Mouse (Mus musculus) neural tube, embryonic 14.5 days (tissue): ENCODE measurements at regions not wholly inside any gene's neighbourhood (a gene's known extent, or its start where the extent isn't known, plus 50 kb on each side); places are given as distances from the start of the nearest gene placed in this dataset.
A peak's percentile ranks its signal among the peaks of the same experiment; 100 is the strongest.

Source experiments
- ATAC-seq: fragments of 200-750 bp; cut with Nextera tagmentation; 2 replicates; pipeline ENCODE4 v1.8.0; 2017; ENCODE audit warnings: low read depth, mild to moderate bottlenecking, moderate TSS enrichment, moderate library complexity
- H3K27ac ChIP-seq: fragments of 300-500 bp; sonication (generic); 2 replicates; pipeline ENCODE4 v1.5.1; 2014; ENCODE audit warnings: low read depth, mild to moderate bottlenecking, control low read depth, low read length, moderate library complexity, mixed read lengths
- H3K27me3 ChIP-seq: fragments of 300-500 bp; sonication (generic); 2 replicates; pipeline ENCODE4 v1.6.1; 2014; ENCODE audit warnings: low read length; ENCODE audit not compliant: control insufficient read depth, insufficient read depth
- H3K36me3 ChIP-seq: fragments of 300-500 bp; sonication (generic); 2 replicates; pipeline ENCODE4 v1.6.1; 2014; ENCODE audit warnings: low read length, mixed read lengths; ENCODE audit not compliant: control insufficient read depth, insufficient read depth
- H3K4me1 ChIP-seq: fragments of 300-500 bp; sonication (generic); 2 replicates; pipeline ENCODE4 v1.6.1; 2014; ENCODE audit warnings: low read length; ENCODE audit not compliant: control insufficient read depth, insufficient read depth
- H3K4me2 ChIP-seq: fragments of 300-500 bp; sonication (generic); 2 replicates; pipeline ENCODE4 v1.6.1; 2014; ENCODE audit warnings: mild to moderate bottlenecking, low read depth, low read length, control low read depth
- H3K4me3 ChIP-seq: fragments of 300-500 bp; sonication (generic); 2 replicates; pipeline ENCODE4 v1.5.1; 2014; ENCODE audit warnings: low read depth, low read length, control low read depth, mixed read lengths
- H3K9ac ChIP-seq: fragments of 300-500 bp; sonication (generic); replicated peaks from 2 replicates; pipeline ENCODE4 v1.6.1; 2014; ENCODE audit warnings: low read depth, mild to moderate bottlenecking, control low read depth, low read length, mixed read lengths
- H3K9me3 ChIP-seq: fragments of 300-500 bp; sonication (generic); 2 replicates; pipeline ENCODE4 v1.6.1; 2016; ENCODE audit warnings: low read length; ENCODE audit not compliant: control insufficient read depth
- WGBS: fragments of 180-500 bp; shearing (Covaris S2); extraction: QIAGEN DNeasy Blood & Tissue Kit; methylation state at CpG from one replicate; pipeline ENCODE4 v1.1.7; 2014; 5-methylcytosine and 5-hydroxymethylcytosine counted together

GRCm38 (mm10) chr7:72774031-72774770 is 467.8 kb upstream of the Mctp2 start:
- Histone ChIP-seq H3K27me3 (no peaks in the 10 kb centered on the region), H3K4me1 (0 out of 2 replicates have a peak, but pooled peaks cover 8% of the 10 kb centered on the region), H3K27ac (peak overlapping the region; percentile 45; the same call in 1 of the 2 replicates), H3K9ac (no peak overlapping the region), H3K36me3 (no peaks in the 10 kb centered on the region), H3K4me2 (no peak overlapping the region), H3K9me3 (no peaks in the 10 kb centered on the region), H3K4me3 (no peak overlapping the region)
- WGBS, result 22% methylated on average over 3 of the region's 3 CpGs
- peak; percentile 95 for ATAC-seq

- Histone ChIP-seq H3K4me1 (0 out of 2 replicates have a peak, but pooled peaks cover 8% of the 10 kb centered on the region), H3K9me3 (no peaks in the 10 kb centered on the region), H3K27ac (peak overlapping the region; percentile 45; the same call in 1 of the 2 replicates), H3K4me2 (no peak overlapping the region), H3K4me3 (no peak overlapping the region), H3K9ac (no peak overlapping the region), H3K36me3 (no peaks in the 10 kb centered on the region), H3K27me3 (no peaks in the 10 kb centered on the region)
- 36% methylated on average over 3 of the region's 3 CpGs for WGBS
- ATAC-seq, result no peak; the same call in 1 of the 2 replicates
Observed at GRCm38 (mm10) chr7:72774771-72775119, 468.3 kb upstream of the Mctp2 start.

GRCm38 (mm10) chr7:72787306-72787705 is 480.9 kb upstream of the Mctp2 start:
- WGBS, result 51% methylated on average over 1 of the region's 1 CpGs
- Histone ChIP-seq H3K36me3 (no peaks in the 10 kb centered on the region), H3K4me2 (no peak overlapping the region), H3K4me1 (no peaks in the 10 kb centered on the region), H3K27ac (no peak overlapping the region), H3K27me3 (no peaks in the 10 kb centered on the region), H3K4me3 (no peak overlapping the region), H3K9ac (no peak overlapping the region), H3K9me3 (no peaks in the 10 kb centered on the region)
- no peak for ATAC-seq

GRCm38 (mm10) chr7:72788261-72788660 is 481.9 kb upstream of the Mctp2 start:
- ATAC-seq, result no peak

GRCm38 (mm10) chr7:72822142-72822541 is 515.7 kb upstream of the Mctp2 start:
- Histone ChIP-seq H3K27ac (no peak overlapping the region), H3K4me1 (no peaks in the 10 kb centered on the region), H3K9me3 (no peaks in the 10 kb centered on the region), H3K9ac (no peak overlapping the region), H3K4me3 (no peak overlapping the region), H3K4me2 (no peak overlapping the region), H3K27me3 (no peaks in the 10 kb centered on the region), H3K36me3 (no peaks in the 10 kb centered on the region)
- WGBS, result 90% methylated on average over 3 of the region's 3 CpGs
- no peak for ATAC-seq

More at GRCm38 (mm10) chr7:72788261-72788660, 481.9 kb upstream of the Mctp2 start:
- no peak overlapping the region for H3K27ac ChIP-seq
- H3K4me2 ChIP-seq, result no peak overlapping the region
- no peak overlapping the region for H3K9ac ChIP-seq
- WGBS, result 19% methylated on average over 2 of the region's 2 CpGs
- H3K36me3 ChIP-seq, result no peaks in the 10 kb centered on the region
- H3K4me3 ChIP-seq, result no peak overlapping the region
- H3K9me3 ChIP-seq, result no peaks in the 10 kb centered on the region
- no peaks in the 10 kb centered on the region for H3K4me1 ChIP-seq
- H3K27me3 ChIP-seq, result no peaks in the 10 kb centered on the region

- WGBS, result 69% methylated on average over 3 of the region's 3 CpGs
- Histone ChIP-seq H3K4me3 (no peak overlapping the region), H3K4me1 (no peaks in the 10 kb centered on the region)
Observed at GRCm38 (mm10) chr7:72826597-72826996, 520.2 kb upstream of the Mctp2 start.

GRCm38 (mm10) chr7:72835423-72835822 is 529.0 kb upstream of the Mctp2 start:
- 95% methylated on average over 1 of the region's 1 CpGs for WGBS
- H3K4me3 ChIP-seq, result no peak overlapping the region
- no peak overlapping the region for H3K4me2 ChIP-seq
- no peak for ATAC-seq
- H3K27ac ChIP-seq, result no peak overlapping the region
- H3K4me1 ChIP-seq, result 0 out of 2 replicates have a peak, but pooled peaks cover 4% of the 10 kb centered on the region
- no peak overlapping the region for H3K9ac ChIP-seq
- no peaks in the 10 kb centered on the region for H3K36me3 ChIP-seq
- H3K9me3 ChIP-seq, result no peaks in the 10 kb centered on the region
- H3K27me3 ChIP-seq, result no peaks in the 10 kb centered on the region

More at GRCm38 (mm10) chr7:72826597-72826996, 520.2 kb upstream of the Mctp2 start:
- H3K4me2 ChIP-seq, result no peak overlapping the region
- H3K27ac ChIP-seq, result no peak overlapping the region
- no peaks in the 10 kb centered on the region for H3K36me3 ChIP-seq
- no peak for ATAC-seq
- no peaks in the 10 kb centered on the region for H3K9me3 ChIP-seq
- H3K9ac ChIP-seq, result no peak overlapping the region
- no peaks in the 10 kb centered on the region for H3K27me3 ChIP-seq

- Histone ChIP-seq H3K36me3 (no peaks in the 10 kb centered on the region), H3K4me1 (0 out of 2 replicates have a peak, but pooled peaks cover 4% of the 10 kb centered on the region), H3K4me2 (no peak overlapping the region), H3K9me3 (no peaks in the 10 kb centered on the region), H3K27ac (no peak overlapping the region), H3K9ac (no peak overlapping the region), H3K27me3 (no peaks in the 10 kb centered on the region), H3K4me3 (no peak overlapping the region)
- ATAC-seq, result no peak
- 80% methylated on average over 4 of the region's 4 CpGs for WGBS
Observed at GRCm38 (mm10) chr7:72836026-72836425, 529.6 kb upstream of the Mctp2 start.

GRCm38 (mm10) chr7:72836457-72836985 is 530.1 kb upstream of the Mctp2 start:
- 30% methylated on average over 6 of the region's 6 CpGs for WGBS

More at GRCm38 (mm10) chr7:72836457-72836985, 530.1 kb upstream of the Mctp2 start:
- H3K4me1 ChIP-seq, result 0 out of 2 replicates have a peak, but pooled peaks cover 4% of the 10 kb centered on the region
- no peak for ATAC-seq
- H3K27me3 ChIP-seq, result no peaks in the 10 kb centered on the region
- H3K9me3 ChIP-seq, result no peaks in the 10 kb centered on the region
- no peak overlapping the region for H3K4me3 ChIP-seq
- no peaks in the 10 kb centered on the region for H3K36me3 ChIP-seq
- H3K4me2 ChIP-seq, result no peak overlapping the region
- H3K27ac ChIP-seq, result no peak overlapping the region
- no peak overlapping the region for H3K9ac ChIP-seq
